Mouse (Mus musculus) myocyte (in vitro differentiated cells): ENCODE measurements around the gene Vps33b.

ENCODE experiments used
- MYOD1 ChIP-seq, 3 experiments: IDR thresholded peaks; one replicate each; pipeline ENCODE4 v1.6.1; 2011; ENCODE audit warnings: control low read depth in 2 of 3, low read depth in 2 of 3, mild to moderate bottlenecking in 2 of 3, moderate library complexity in 1 of 3; ENCODE audit not compliant: insufficient read length in 2 of 3, control insufficient read depth in 1 of 3
- POLR2A ChIP-seq: IDR thresholded peaks from one replicate; pipeline ENCODE4 v1.6.1; 2011; ENCODE audit warnings: low read depth, mild to moderate bottlenecking, control low read depth, moderate library complexity; ENCODE audit not compliant: insufficient read length
- POLR2AphosphoS2 ChIP-seq: IDR thresholded peaks from one replicate; pipeline ENCODE4 v1.6.1; 2011; ENCODE audit warnings: low read depth, control low read depth; ENCODE audit not compliant: insufficient read length
- TCF12 ChIP-seq: IDR thresholded peaks from one replicate; pipeline ENCODE4 v1.6.1; 2011; ENCODE audit warnings: mild to moderate bottlenecking, control low read depth; ENCODE audit not compliant: poor library complexity, insufficient read depth, severe bottlenecking

GRCm38 (mm10) chr7:80227065-80227464 is 42.4 kb upstream of the Vps33b start:
- TF ChIP-seq POLR2AphosphoS2 (no peak), POLR2A (no peak), TCF12 (no peak), MYOD1 (IDR thresholded peaks at IDR 0.05; ENCODE audit: control insufficient read depth in 1 of 3, insufficient read length in 2 of 3, low read depth in 2 of 3) (no peak)
